Mouse (Mus musculus) T-helper 17 cell (primary cell): ENCODE results near the gene Pacsin2.

Experiments
- in situ Hi-C, 2 experiments: fragments of 300-600 bp; cut with MboI, MseI; formaldehyde crosslinking; loops; 1 replicate in 1 of 2; 2 replicates in 1 of 2; pipeline ENCODE4 v1.15.1; 2025; ENCODE audit warnings: high pct_unique_total_duplicates in 2 of 2

The Pacsin2 gene

GRCm38 (mm10) chr15:83344157-83344556, 120.2 kb downstream of the Pacsin2 start:
- in situ Hi-C loops, result no loop called here

DNA sequence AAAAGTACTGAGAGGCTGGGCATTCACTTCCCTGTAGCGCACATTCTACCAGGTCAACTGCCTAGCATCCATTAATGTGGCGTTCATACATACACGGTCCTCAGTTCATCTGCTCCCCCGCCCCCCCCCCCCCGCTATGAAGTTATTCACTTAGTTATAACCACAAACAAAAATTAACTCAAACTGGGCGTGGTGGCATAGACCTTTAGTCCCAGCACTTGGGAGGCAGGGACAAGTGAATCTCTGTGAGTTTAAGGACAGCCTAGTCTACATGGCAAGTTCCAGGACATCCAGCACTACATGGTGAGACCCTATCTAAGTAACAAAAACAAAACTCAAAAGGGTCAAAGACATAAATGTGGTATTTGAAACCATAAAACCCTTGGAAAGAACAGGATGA, 125.5 kb downstream of the Pacsin2 start:
- in situ Hi-C loops, result no loop called here

GRCm38 (mm10) chr15:83337903-83338870, 126.2 kb downstream of the Pacsin2 start:
- in situ Hi-C loops, result no loop called here

DNA sequence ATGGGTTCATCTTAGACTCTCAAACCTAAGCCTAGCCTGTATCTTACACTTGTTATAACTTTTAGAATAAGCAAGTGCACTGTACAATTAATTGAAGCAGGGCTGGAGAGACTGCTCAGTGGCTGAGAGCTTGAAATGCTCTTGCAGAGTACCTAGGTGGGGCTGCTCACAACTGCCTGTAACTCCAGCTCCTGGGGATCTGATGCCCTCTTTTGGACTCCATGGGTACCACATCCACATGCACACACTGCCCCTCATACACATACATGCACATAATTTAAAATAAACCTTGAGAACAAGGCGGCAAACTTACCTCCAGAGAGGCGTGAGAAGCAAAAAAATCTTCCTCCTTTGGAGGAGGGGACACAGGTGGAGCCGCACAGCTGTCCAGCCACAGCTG, 132.0 kb downstream of the Pacsin2 start:
- in situ Hi-C loops, result no loop called here

DNA sequence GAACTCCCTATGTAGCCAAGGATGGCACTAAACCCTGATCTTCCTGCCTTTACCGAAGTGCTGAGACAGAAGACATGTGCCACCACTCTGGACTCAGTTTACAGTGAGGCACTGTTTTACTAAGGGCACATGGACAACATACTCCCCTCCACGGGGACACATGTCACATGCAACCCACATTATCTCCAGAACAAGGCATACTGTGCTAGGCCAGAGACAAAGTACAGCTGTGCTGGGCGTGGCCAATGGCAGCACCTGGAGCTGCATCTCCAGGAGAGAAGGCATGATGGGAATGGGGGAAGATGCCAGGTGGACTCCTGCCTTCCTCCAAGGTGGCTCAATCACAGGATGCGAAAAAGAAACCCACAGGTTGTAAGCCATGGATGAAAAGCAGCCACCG, 135.5 kb downstream of the Pacsin2 start:
- in situ Hi-C loops, result loop anchor here in 1 of 2 experiments (5.0 kb wide), 1 partner anchor 1813 kb away; no protein-coding TSS in a partner anchor
